Mouse (Mus musculus) embryonic fibroblast, embryonic 13.5 days (primary cell): ENCODE results near the gene Arhgap30. TPM values are rescaled to one million over a fixed set of nuclear protein-coding genes. Genes with fewer than 3 reads are reported as not detected.

ENCODE experiments used
- H3K27ac ChIP-seq: 2 replicates; pipeline ENCODE4 v1.5.1; 2012; ENCODE audit warnings: low read length, control low read depth, inconsistent platforms; ENCODE audit not compliant: insufficient read depth
- H3K4me1 ChIP-seq: 2 replicates; pipeline ENCODE4 v1.6.1; 2011; ENCODE audit warnings: low read length; ENCODE audit not compliant: control insufficient read depth, insufficient read depth
- H3K4me3 ChIP-seq: 2 replicates; pipeline ENCODE4 v1.5.1; 2011; ENCODE audit warnings: mild to moderate bottlenecking, control low read depth, low read length; ENCODE audit not compliant: insufficient read depth
- CTCF ChIP-seq: IDR thresholded peaks from 2 replicates; pipeline ENCODE4 v1.5.1; 2011; ENCODE audit warnings: mild to moderate bottlenecking, control low read depth, low read length, moderate library complexity, borderline replicate concordance; ENCODE audit not compliant: insufficient read depth
- POLR2A ChIP-seq: IDR thresholded peaks from 2 replicates; pipeline ENCODE4 v1.6.1; 2011; ENCODE audit warnings: low read depth, mild to moderate bottlenecking, control low read depth, low read length, moderate library complexity
- polyA plus RNA-seq: library from polyadenylated mRNA; stranded (reverse); fragments of >200 nt; gene quantifications from 2 replicates; pipeline ENCODE4 v1.2.4, GENCODE M21; 2011; ENCODE audit warnings: low read depth; ENCODE audit not compliant: missing spikeins, insufficient read length

The Arhgap30 gene
- polyA plus RNA-seq, 1 experiment, result 0.47 TPM

GRCm38 (mm10) chr1:171375646-171376097, 13.1 kb upstream of the Arhgap30 start:
- TF ChIP-seq POLR2A (no peak), CTCF (no peak)
- no peak overlapping the region for H3K4me3 ChIP-seq
- no peak overlapping the region for H3K27ac ChIP-seq
- no peaks in the 10 kb centered on the region for H3K4me1 ChIP-seq

GRCm38 (mm10) chr1:171378298-171378697, 10.5 kb upstream of the Arhgap30 start:
- TF ChIP-seq CTCF (no peak), POLR2A (no peak)
- Histone ChIP-seq H3K27ac (no peak overlapping the region), H3K4me3 (no peak overlapping the region), H3K4me1 (no peaks in the 10 kb centered on the region)

- Histone ChIP-seq H3K4me1 (no peaks in the 10 kb centered on the region), H3K27ac (no peak overlapping the region), H3K4me3 (no peak overlapping the region)
- TF ChIP-seq POLR2A, result no peak
- TF ChIP-seq CTCF, result peak; percentile 80
Measured at GRCm38 (mm10) chr1:171379935-171380599, 8.7 kb upstream of the Arhgap30 start.

- no peak overlapping the region for H3K27ac ChIP-seq
- TF ChIP-seq CTCF, result no peak
- TF ChIP-seq POLR2A, result no peak
- no peaks in the 10 kb centered on the region for H3K4me1 ChIP-seq
- H3K4me3 ChIP-seq, result no peak overlapping the region
Measured at GRCm38 (mm10) chr1:171382096-171382620, 6.6 kb upstream of the Arhgap30 start.

GRCm38 (mm10) chr1:171384361-171384760, 4.4 kb upstream of the Arhgap30 start:
- Histone ChIP-seq H3K4me1 (no peaks in the 10 kb centered on the region), H3K27ac (no peak overlapping the region), H3K4me3 (no peak overlapping the region)
- no peak for TF ChIP-seq POLR2A
- no peak for TF ChIP-seq CTCF

GRCm38 (mm10) chr1:171385171-171385570, 3.6 kb upstream of the Arhgap30 start:
- Histone ChIP-seq H3K4me3 (no peak overlapping the region), H3K27ac (no peak overlapping the region), H3K4me1 (no peaks in the 10 kb centered on the region)
- no peak for TF ChIP-seq POLR2A
- 0 out of 2 replicates have a peak, but pooled peaks have one; percentile 25 for TF ChIP-seq CTCF

- no peak for TF ChIP-seq POLR2A
- peak; percentile 55 for TF ChIP-seq CTCF
- no peak overlapping the region for H3K27ac ChIP-seq
- no peaks in the 10 kb centered on the region for H3K4me1 ChIP-seq
- H3K4me3 ChIP-seq, result no peak overlapping the region
Measured at GRCm38 (mm10) chr1:171387099-171387498, 1.7 kb upstream of the Arhgap30 start.

GRCm38 (mm10) chr1:171390101-171390500, 1.3 kb downstream of the Arhgap30 start:
- Histone ChIP-seq H3K4me3 (no peak overlapping the region), H3K4me1 (no peaks in the 10 kb centered on the region), H3K27ac (no peak overlapping the region)
- TF ChIP-seq POLR2A (no peak), CTCF (no peak)

- TF ChIP-seq POLR2A, result no peak
- no peak for TF ChIP-seq CTCF
Measured at GRCm38 (mm10) chr1:171401821-171402220, 13.1 kb downstream of the Arhgap30 start.

GRCm38 (mm10) chr1:171402991-171403390, 14.2 kb downstream of the Arhgap30 start:
- TF ChIP-seq CTCF (no peak), POLR2A (no peak)
- Histone ChIP-seq H3K4me1 (no peaks in the 10 kb centered on the region), H3K27ac (no peak overlapping the region), H3K4me3 (no peak overlapping the region)

More at GRCm38 (mm10) chr1:171401821-171402220, 13.1 kb downstream of the Arhgap30 start:
- Histone ChIP-seq H3K4me3 (no peak overlapping the region), H3K27ac (no peak overlapping the region), H3K4me1 (no peaks in the 10 kb centered on the region)

- no peak overlapping the region for H3K27ac ChIP-seq
- TF ChIP-seq CTCF (no peak), POLR2A (no peak)
- no peak overlapping the region for H3K4me3 ChIP-seq
- H3K4me1 ChIP-seq, result no peaks in the 10 kb centered on the region
Measured at GRCm38 (mm10) chr1:171407263-171407662, 18.5 kb downstream of the Arhgap30 start.
